Mouse (Mus musculus) small intestine, adult 2 months (tissue): ENCODE measurements at regions not wholly inside any gene's neighbourhood (a gene's known extent, or its start where the extent isn't known, plus 50 kb on each side); places are given as distances from the start of the nearest gene placed in this dataset.

ENCODE experiments used
- CTCF ChIP-seq: fragments of 200-500 bp; IDR thresholded peaks from 2 replicates; pipeline ENCODE4 v1.5.1; 2012; ENCODE audit warnings: low read depth, mild to moderate bottlenecking, control low read depth, inconsistent platforms, low read length, moderate library complexity, mixed read lengths; ENCODE audit not compliant: insufficient replicate concordance, insufficient read length; ENCODE audit errors: extremely low read depth
- POLR2A ChIP-seq: fragments of 200-500 bp; IDR thresholded peaks from 2 replicates; pipeline ENCODE4 v1.6.1; 2012; ENCODE audit warnings: low read depth, mild to moderate bottlenecking, control low read depth, inconsistent platforms, low read length, moderate library complexity

- TF ChIP-seq CTCF (no peak), POLR2A (no peak)
Measured at GRCm38 (mm10) chrX:19167121-19167853, 313.8 kb downstream of the Tex13c3 start.
